Mouse (Mus musculus) mouse embryonic stem cell (cell line): ENCODE measurements around the gene Wdr75.

Experiments used
- in situ Hi-C, 2 experiments: fragments of 300-500 bp; cut with MboI; formaldehyde crosslinking; loops; 1 replicate in 1 of 2; 3 replicates in 1 of 2; pipeline ENCODE4 v1.14.3; 2019 to 2020; ENCODE audit warnings: low sequenced_read_pairs in 2 of 2, low pct_unique_long_range_greater_than_20kb in 1 of 2, mixed read lengths in 1 of 2; ENCODE audit not compliant: unreplicated experiment in 1 of 2

Gene Wdr75

DNA sequence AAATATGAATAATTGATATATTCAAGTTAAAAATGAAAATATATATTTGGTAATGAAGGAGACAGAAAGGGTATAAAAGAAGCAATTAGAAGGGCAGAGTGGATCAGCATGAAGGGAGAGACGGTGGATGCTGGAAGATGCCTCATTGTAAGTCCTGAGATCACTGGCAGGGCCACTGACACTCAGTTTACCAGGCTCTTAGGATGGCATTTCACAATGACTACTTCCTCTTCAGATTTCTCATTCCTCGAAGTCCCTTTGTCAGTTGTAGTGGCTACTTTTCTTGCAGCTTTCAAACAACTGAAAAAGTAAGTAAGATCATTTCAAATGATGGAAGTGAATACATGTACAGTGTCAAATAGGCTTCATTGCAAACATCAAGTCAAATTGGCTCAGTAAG is 31.2 kb downstream of the Wdr75 start:
- in situ Hi-C loops: loop anchor here in 1 of 2 experiments (5.0 to 25.0 kb wide), 2 partner anchors 191 to 586 kb away; no protein-coding TSS in a partner anchor

DNA sequence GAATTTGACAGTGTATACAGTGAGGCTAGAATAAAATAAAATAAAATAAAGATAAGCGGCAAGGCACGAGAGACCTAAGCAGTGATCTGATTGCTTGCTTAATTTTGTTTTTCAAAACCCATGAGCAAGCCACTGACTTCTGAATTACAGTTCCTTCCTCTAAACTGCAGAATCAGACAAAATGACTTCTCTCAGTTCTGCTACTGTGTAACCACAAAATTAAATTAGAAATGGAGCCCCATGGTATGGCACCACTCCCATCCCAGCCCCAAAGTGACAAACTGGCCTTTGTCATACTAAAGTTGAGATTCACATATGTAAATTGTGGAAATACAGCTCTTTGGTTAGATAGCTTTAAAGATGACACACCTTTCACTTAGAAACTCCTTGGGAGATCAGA is 31.8 kb downstream of the Wdr75 start:
- in situ Hi-C loops: loop anchor here in 1 of 2 experiments (5.0 to 25.0 kb wide), 2 partner anchors 191 to 586 kb away; no protein-coding TSS in a partner anchor

DNA sequence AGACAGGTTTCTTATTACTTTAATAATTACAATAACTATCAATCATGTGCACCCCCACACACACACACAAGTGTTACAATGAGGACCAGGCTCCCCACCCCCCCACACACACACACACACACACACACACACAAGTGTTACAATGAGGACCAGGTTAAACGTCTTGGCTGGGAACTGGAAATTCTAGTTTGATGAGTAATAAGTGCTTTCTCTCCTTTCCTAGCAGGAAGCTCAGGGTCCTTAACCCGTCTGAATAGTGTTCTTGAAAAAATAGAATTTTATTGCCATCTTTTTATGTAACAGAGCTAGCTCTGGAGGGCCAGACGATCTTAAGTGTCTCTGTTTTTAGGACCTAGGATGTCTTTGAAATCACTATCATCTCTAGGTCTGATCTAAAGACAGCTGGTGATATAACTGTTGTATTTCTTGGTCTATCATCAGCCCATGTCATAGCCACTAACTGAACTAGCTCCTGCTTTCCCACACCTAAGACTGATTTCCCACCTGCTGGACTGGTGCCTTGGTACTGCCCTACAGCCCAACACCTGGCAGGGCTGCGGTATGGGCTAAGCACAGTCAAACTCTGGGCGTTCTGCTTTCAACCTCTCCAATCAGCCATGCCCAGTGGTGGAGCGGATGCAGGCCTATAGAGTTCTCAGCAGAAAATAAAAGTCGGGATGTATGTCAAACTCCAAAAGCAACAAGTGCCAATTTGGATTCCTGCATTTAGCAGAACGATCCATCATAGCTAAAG is 35.7 kb downstream of the Wdr75 start:
- in situ Hi-C loops: loop anchor here (10.0 to 25.0 kb wide), 2 partner anchors 184 to 582 kb away; no protein-coding TSS in a partner anchor

DNA sequence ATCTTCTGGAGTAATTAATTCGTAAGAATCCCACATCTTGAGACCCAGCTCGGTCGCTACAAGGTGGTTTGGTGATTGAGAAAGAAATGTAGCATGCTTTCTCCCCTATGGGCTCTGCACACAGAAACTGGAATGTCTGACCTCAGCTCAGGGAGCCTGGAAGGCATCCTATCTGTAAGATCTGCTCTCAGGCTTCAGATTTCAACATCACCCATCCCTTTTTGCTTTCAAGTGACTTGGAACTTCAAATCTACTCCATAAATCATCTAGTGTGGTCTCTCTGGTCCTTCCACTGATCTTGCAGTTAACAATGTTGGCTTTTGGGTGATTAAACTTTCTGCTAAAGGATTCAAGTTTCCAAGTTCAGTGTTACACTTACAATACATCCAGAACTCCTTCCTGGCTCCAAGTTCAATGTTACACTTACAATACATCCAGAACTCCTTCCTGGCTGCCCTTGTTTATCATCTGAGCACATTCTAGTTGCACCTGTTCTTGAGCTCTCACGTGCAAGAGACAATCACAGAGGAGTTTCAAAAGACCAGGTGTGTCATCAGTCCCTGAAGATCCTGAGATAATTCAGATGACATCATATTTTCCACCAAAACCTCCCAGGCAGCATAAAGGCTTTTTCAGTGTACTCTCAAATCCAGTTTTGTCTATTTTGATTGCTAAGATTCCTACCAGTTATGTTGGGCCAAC is 40.5 kb downstream of the Wdr75 start:
- in situ Hi-C loops: loop anchor here (10.0 to 25.0 kb wide), 2 partner anchors 179 to 577 kb away; no protein-coding TSS in a partner anchor

DNA sequence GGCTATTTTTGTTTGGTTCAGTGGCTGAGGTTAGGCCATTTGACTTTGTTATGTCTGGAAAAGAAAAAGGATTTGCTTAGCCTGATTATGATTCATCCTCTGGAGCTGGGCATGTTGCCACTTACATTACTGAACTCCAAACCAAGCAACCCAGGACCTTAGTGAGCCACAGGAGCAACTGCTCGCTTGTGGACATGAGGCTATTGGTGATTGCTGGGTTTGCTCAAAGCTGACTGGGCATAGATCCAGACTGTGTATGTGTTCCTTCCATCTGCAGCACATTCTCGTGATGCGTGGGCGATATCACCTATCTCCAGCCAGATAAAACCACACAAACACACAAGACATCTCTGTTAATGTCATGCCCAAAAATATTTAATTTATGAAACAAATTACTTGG is 42.8 kb downstream of the Wdr75 start:
- in situ Hi-C loops: loop anchor here (10.0 to 25.0 kb wide), 2 partner anchors 177 to 575 kb away; no protein-coding TSS in a partner anchor

DNA sequence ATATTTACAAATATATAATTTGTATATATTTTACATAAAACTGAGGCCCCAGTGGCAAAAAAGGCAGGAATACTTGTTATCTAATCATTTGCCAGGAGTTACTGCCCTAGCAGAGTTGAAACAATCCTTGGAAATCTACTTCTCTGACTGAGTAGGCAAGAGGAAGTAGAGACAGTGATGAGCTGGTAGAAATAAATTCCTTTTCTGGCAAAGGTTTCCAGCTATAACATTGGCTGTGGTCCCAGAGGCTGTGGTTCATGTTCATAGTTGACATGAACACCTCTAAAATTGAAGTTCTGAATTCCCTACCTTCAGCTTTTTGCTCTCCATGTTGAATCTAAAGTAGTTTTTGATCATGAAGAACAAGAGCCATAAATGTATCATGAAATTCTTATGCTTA is 43.3 kb downstream of the Wdr75 start:
- in situ Hi-C loops: loop anchor here (10.0 to 25.0 kb wide), 2 partner anchors 177 to 574 kb away; no protein-coding TSS in a partner anchor

DNA sequence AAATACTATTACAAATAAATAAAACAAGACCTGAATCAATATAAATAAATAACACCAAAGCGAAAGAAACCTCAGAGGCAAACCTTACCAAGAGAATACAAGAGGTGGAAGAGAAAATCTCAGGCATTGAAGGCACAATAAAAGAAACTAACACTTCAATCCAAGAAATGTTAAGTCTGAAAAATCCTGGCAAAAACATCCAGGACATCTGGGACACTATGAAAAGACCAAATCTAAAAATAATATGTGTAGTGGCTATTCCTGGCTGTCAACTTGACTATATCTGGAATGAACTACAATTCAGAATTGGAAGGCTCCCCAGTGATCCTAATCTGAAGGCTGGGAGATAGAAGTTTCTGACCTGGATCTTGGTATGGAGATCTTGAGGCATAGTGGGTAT is 50.5 kb downstream of the Wdr75 start:
- in situ Hi-C loops: loop anchor here in 1 of 2 experiments (25.0 kb wide), 1 partner anchor 567 kb away; no protein-coding TSS in a partner anchor

DNA sequence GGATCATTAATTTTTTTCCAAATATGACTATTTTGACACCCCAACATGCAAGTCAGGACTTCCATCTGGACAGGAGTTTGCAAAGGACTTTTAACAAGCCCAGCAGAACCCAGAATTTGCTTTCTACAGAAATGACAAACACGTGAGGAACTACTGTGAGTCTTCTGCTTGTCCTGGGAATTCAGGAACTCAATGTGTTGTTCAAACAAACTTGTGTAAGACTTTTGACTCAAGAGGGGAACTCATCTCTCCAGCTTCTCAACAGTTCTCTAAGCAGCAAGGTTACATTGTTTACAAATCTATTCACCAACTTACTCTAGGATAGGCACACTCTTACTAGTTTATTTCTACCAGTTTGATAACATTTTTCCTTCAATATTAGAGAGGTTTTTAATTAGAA is 63.1 kb downstream of the Wdr75 start:
- in situ Hi-C loops: no loop called here

DNA sequence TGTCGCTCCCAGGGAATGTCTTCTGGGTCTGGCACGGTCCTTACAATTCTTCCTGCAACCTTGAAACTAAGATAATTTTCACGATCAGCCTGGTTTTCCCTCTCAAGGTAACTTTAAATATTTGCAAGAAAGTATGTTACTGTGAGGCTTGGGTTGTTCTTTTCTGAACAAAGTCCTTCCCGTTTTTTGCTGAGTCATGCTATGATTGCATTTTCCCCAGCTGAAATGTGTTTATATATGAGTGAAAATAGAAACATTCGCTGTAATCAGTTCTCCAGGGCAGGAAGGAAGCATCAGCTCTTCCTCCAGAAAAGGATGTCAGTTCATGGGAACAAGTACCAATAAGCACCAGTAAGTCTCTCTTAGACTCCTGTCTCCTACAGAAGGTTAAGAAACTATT is 65.4 kb downstream of the Wdr75 start:
- in situ Hi-C loops: no loop called here

DNA sequence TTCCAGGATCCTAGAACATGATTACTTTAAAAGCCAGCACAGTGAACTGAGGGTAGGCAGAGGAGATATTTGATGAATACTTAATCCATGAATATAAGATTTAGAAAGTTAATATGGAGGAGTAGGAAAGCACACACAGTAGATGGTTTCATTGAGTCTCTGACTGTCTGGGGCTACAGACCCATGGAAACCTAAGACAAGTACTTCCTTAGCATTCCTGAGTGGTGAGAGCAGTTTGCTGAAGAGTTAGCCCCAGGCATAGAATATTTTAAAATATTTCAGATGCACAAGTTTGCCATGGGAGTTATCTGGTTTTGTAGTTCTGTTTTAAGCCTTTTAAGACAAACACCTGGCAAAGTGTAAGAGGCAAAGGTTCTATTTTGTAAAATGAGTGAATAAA is 66.2 kb downstream of the Wdr75 start:
- in situ Hi-C loops: no loop called here

DNA sequence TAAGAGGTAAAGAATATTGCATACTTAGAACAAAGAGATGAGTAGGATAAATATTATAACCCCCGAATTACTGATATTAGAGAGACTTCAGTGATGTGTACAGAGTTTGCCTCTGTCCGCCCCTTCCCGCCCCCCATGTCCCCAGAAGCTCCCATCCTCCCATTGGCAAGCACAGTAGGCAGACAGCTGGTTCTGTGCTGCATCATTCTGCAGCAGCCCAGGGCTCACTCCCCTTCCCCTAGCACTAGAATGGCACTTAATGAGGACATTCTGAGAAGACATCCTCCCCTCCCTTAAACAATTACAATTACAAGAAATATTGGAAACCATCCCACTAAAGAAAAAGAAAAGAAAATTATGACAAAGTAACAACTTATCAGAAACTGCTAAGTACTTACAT is 68.7 kb downstream of the Wdr75 start:
- in situ Hi-C loops: no loop called here

DNA sequence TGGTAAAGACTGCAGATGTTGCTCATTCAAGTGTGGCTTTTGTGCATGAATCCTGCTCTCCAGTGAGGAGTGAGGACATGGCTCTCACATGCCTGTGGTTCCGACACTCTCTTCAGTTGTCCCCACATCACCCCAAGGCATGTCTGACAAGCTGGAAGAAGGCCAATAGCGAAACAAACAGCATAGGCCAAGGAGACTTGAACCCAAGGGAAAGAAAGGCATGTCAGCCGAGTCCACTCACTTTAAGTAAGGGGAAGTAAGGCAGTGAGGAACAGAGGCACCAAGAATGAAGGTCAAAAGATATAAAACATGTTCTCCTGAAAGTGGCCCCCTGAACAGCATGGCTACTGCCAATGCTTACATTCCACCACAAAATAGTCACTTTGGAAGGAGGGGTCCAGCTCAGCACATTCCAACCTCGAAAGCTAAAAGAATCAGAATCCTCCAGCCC is 69.6 kb downstream of the Wdr75 start:
- in situ Hi-C loops: no loop called here

DNA sequence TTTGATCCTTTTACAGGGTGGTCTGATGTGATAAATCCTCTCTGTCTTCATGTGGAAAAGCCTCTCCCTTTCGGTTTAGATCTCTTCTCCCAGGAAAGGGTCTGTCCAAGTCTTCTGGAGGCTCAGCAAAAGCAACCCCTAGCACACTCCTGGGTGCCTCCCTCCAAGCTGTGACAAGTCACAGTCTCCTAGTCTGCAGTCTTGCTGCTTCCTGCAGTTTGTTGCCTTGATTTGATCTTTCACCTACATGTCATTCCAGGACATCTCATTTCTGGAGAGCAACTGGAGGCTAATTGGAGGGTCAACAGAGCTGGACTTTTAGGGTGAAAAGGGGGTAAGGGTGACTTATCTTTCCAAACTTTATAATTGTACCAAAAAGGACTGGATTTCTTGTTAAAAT is 70.3 kb downstream of the Wdr75 start:
- in situ Hi-C loops: no loop called here

DNA sequence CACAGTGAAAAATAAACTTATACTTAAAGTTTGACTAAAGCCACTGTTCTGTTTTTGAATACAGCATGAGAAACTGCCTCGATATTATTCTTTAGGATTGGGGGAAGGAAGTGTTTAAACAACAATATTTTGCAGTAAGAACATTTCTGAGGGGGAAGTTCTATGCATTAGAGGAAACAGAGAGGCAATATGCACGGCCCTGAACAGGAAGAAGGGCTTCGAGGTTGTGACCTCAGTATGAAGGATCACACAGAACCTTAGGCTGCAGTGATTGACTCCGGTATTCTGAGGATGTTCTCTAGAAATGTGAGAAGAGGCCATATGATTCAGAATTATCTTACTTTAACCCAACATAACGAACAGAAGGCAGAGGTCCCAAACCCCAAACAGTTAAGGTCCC is 70.8 kb downstream of the Wdr75 start:
- in situ Hi-C loops: no loop called here

DNA sequence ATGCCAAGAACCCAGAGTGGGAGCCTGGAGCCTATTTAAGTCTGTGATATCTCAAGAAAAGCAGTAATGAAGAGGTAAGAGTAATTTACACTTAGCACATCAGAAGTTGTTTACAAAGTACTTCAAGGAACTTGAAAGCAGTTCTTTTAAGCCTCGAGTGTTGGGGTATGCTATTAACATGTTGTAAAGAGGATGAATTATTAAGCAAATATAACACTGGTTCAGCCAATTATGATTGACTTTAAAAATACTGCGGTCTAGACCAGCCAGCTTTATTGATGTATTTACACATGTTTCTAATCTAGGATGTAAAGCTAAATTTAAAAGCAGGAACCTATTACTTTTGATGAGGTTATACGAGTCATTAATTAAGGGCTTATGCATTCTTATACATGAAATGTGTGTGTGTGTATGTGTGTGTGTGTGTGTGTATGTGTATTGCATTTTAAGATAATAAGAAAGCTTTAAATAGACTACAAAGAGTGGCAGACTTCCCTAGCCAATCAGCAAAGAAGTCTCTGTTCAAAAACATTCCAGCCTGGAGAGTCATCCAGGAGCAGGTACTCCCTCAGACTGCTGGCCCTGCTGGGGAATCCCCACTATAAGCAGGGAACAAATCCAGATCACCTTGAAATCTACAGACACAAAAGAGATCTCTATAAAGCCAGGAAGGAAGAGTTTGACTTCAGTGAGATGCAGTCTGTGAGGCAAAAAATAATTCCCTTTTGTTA is 71.5 kb downstream of the Wdr75 start:
- in situ Hi-C loops: no loop called here

DNA sequence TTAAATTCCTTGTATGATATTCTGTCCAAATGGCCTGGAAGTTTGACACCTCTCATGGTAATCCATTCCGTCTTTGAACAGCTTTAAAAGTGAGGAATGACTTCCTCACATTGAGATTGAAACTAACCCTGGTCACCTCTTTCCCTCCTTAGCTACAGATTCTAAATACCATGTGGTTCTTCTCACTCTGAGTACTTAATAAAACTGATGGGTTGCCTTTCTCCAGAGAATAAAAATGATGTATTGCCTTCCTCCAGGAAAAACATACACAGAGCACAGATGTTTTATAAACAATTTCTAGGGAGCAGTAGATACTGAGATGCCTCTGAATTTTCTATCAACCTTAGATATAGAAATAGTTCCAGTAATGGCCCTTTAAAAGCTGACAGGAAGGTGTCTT is 73.1 kb downstream of the Wdr75 start:
- in situ Hi-C loops: no loop called here

DNA sequence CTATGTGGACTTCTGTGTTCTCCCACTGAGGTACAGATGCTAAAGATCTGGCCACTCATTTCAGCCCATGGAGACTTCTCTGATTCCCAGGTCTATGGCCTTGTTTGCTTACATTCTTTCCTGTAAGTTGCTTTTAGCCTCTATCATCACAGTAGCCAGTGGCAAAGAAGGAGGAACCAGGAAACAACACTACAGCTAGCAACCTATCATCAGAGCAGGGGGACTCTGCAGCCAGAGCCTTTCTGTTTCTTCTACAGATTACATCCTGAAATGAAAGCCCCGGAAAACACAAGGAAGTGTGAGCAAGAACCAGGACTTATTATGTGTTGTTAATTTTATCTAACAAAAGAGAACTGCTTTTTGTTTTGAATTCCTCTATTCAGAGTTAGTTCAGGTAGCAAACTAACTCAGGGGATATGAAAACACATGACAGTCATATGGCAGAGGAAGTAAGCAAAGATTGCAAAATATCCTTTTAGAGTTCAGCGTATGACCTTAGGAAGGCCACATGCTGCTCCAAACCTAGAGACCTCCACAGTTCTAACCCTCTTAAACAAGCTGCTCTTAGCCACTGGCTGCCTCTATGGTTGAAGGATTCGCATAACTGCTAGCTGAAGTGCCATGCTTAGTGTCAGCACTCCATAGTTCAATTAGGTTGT is 73.6 kb downstream of the Wdr75 start:
- in situ Hi-C loops: no loop called here
